Mouse (Mus musculus) duodenum, adult 2 months (tissue): ENCODE measurements around the gene Egfem1. TPM values are rescaled to one million over a fixed set of nuclear protein-coding genes. Genes with fewer than 3 reads are reported as not detected.

ENCODE experiments used
- polyA plus RNA-seq: library from polyadenylated mRNA; depleted of rRNA; stranded (reverse); fragments of >200 nt; gene quantifications from 2 replicates; pipeline ENCODE4 v1.2.3, GENCODE M21; 2012; ENCODE audit warnings: low replicate concordance; rRNA removed

Egfem1 gene
- polyA plus RNA-seq: 0.21 TPM in 1 of 2 replicates, not detected in the other

DNA sequence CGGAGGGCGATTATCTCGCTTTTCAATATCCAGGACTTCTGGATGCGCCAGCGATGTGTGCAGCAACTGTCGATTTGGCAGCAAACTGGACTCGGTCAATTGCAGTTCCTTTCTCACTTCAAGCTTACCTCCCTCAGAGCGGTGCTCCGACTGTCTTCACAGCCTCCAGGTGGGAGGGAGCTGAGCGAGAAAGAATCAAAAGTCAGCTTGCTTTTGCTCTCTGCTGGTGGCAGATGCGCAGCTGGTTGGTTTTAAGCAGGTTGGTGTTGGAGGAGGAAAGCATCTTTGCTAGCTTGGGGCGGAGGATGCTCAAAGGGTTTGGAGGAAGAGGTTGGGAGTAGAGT is at the start of gene Egfem1:
TSS of gene Egfem1 (plus strand) at position 72 of the 344 bp plus-strand sequence.

Other genes with a start within 250 kb of the Egfem1 start
- not detected in 2 replicates for gene Gm1527, start 189.4 kb upstream of the Egfem1 start, polyA plus RNA-seq